Mouse (Mus musculus): Measurements from ENCODE around the gene Pigo.
"Not testable (repeated sequence)": the region's sequence is repeated elsewhere in the genome, so short reads cannot be mapped to it uniquely, and the experiment has no call there.

Gene Pigo

GRCm38 (mm10) chr4:43000141-43000986, 25.3 kb downstream of the Pigo start, which contains the start of gene Vcp:
Gene Vcp (minus strand): TSS chr4:43000507.
- peak; percentile 99 for DNase-seq

DNA sequence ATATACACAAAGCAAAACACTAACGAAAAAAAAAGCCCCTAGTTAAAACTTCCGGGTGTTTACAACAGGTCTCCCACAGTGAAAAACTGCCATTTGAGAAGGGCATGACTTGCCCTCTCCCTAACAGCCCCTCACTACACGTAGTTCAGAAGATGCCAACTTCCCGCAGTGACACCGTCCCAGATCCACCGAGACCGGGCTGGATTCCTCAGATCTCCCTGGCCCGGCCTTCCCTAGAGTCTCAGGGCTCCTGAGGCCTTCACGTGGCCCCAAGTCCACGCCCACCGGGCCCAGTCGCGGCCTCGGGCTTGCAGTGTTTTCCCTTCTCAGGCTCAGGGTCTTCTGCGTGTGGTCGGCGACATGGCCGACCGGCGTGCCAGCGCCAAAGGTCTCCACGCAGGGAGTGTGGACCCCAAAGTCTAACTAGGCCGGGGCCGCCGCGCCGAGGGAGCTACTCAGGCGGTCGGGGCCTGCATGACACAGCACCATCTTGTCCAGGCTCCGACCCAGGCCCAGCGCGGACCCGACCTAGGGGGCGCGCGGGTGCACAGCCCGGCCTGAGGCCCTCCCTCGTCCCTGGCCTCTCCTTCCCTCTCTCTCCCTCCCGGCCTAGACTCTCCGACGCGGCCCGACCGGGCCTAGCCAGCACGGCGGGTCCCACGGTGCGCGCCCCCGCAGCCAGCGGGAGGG, 26.0 kb downstream of the Pigo start:
- peak; percentile 78 to 84 for DNase-seq

GRCm38 (mm10) chr4:42998022-42998421, 27.6 kb downstream of the Pigo start:
- no peak for DNase-seq

DNA sequence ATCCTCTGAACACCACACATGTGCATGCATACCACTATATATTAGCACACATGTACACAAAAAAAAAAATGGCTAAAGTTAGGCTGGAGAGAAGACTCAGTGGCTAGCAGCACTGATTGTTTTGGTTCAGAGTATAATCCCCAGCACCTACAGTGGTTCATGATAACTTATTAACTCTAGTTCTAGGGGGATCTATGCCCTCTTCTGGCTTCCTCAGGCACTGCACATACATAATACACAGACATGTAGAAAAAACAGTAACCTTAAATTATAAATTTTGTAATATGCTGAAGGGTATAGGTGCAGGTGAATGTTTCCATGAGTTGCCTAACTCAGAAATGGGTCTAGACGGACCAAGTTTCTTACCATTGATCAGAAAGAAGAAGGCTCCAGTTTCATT, 37.3 kb downstream of the Pigo start:
- DNase-seq: no peak

GRCm38 (mm10) chr4:42980467-42980866, 45.2 kb downstream of the Pigo start:
- not testable (repeated sequence) for DNase-seq

GRCm38 (mm10) chr4:42978062-42978461, 47.6 kb downstream of the Pigo start:
- DNase-seq: no peak

- DNase-seq: no peak
These were observed 51.8 kb downstream of the Pigo start for GRCm38 (mm10) chr4:42973868-42974267.

DNA sequence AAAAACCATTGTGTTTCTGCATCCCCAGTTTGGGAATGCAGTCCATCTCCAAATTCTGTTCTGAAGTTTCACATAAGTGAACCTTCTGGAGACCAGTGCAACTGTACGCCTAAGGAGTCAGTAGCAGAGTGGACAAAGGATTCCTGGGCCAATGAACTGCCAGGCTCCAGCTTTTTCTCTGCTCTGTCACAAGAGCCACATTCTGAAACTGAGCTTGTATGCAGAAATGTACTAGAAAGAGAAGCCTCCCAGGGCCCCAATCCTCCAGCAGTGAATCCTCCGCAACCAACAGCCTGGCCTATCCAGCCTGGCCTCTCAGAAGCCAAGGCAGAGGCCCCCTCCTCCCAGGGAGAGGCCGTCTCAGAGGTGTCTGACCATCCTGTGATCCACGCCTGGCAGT, 52.7 kb downstream of the Pigo start:
- no peak for DNase-seq

- no peak for DNase-seq
These were observed 56.3 kb downstream of the Pigo start, which contains the start of gene 1700022I11Rik for GRCm38 (mm10) chr4:42969304-42969703. Gene 1700022I11Rik (plus strand): TSS chr4:42969604.

Data from kidney, adult 8-10 months (tissue).